Mouse (Mus musculus) adrenal gland, adult 8-10 months (tissue): ENCODE measurements around the gene H3f3a. TPM values are rescaled to one million over a fixed set of nuclear protein-coding genes. Genes with fewer than 3 reads are reported as not detected.

Experiments
- DNase-seq: peaks from one replicate; pipeline ENCODE4 v3.0.0; 2022
- total RNA-seq, 4 experiments: library from RNA; stranded (reverse); gene quantifications; 2 replicates each; pipeline ENCODE4 v1.2.4; 2022

H3f3a gene
- total RNA-seq, 4 experiments from 2014 or later = 575 to 749 (median 648) TPM

- DNase-seq = no peak
These were observed 30.7 kb downstream of the H3f3a start for GRCm38 (mm10) chr1:180782906-180783579.

GRCm38 (mm10) chr1:180781250-180781649 lies 32.5 kb downstream of the H3f3a start:
- DNase-seq = no peak

- no peak for DNase-seq
These were observed 33.5 kb downstream of the H3f3a start for GRCm38 (mm10) chr1:180780291-180780690.

- DNase-seq = no peak
These were observed 34.8 kb downstream of the H3f3a start for GRCm38 (mm10) chr1:180778941-180779340.

GRCm38 (mm10) chr1:180778403-180778754 lies 35.4 kb downstream of the H3f3a start:
- DNase-seq = no peak

GRCm38 (mm10) chr1:180777660-180778402 lies 35.9 kb downstream of the H3f3a start:
- peak; percentile 82 for DNase-seq

- DNase-seq = no peak
These were observed 36.5 kb downstream of the H3f3a start for GRCm38 (mm10) chr1:180777289-180777659.

GRCm38 (mm10) chr1:180776494-180776893 lies 37.2 kb downstream of the H3f3a start:
- DNase-seq = no peak

- DNase-seq = no peak
These were observed 37.8 kb downstream of the H3f3a start for GRCm38 (mm10) chr1:180775849-180776493.

- DNase-seq = no peak
These were observed 38.4 kb downstream of the H3f3a start for GRCm38 (mm10) chr1:180775317-180775716.

- no peak for DNase-seq
These were observed 39.1 kb downstream of the H3f3a start for GRCm38 (mm10) chr1:180774664-180775063.

- no peak for DNase-seq
These were observed 41.5 kb downstream of the H3f3a start for GRCm38 (mm10) chr1:180772291-180772690.

- DNase-seq = no peak
These were observed 42.0 kb downstream of the H3f3a start for GRCm38 (mm10) chr1:180771722-180772121.

- no peak for DNase-seq
These were observed 42.4 kb downstream of the H3f3a start for GRCm38 (mm10) chr1:180771306-180771705.

GRCm38 (mm10) chr1:180768334-180769168 lies 45.2 kb downstream of the H3f3a start:
- DNase-seq = peak; percentile 63

GRCm38 (mm10) chr1:180767541-180768333 lies 46.0 kb downstream of the H3f3a start:
- DNase-seq = no peak

- DNase-seq = no peak
These were observed 47.2 kb downstream of the H3f3a start for GRCm38 (mm10) chr1:180766557-180766956.

- no peak for DNase-seq
These were observed 48.4 kb downstream of the H3f3a start for GRCm38 (mm10) chr1:180765393-180765792.

- peak; percentile 80 for DNase-seq
These were observed 49.9 kb downstream of the H3f3a start for GRCm38 (mm10) chr1:180763828-180764227.

GRCm38 (mm10) chr1:180763307-180763706 lies 50.4 kb downstream of the H3f3a start:
- DNase-seq = no peak

- DNase-seq = no peak
These were observed 51.1 kb downstream of the H3f3a start for GRCm38 (mm10) chr1:180762679-180763078.

- no peak for DNase-seq
These were observed 51.6 kb downstream of the H3f3a start for GRCm38 (mm10) chr1:180762180-180762579.
